Mouse (Mus musculus): ENCODE measurements at regions not wholly inside any gene's neighbourhood (a gene's known extent, or its start where the extent isn't known, plus 50 kb on each side); places are given as distances from the start of the nearest gene placed in this dataset.

GRCm38 (mm10) chr13:26519054-26519453, 250.9 kb downstream of the Hdgfl1 start:
- TF ChIP-seq CTCF (IDR thresholded peaks at IDR 0.05; ENCODE audit: control insufficient read depth, insufficient read depth, insufficient replicate concordance, low read depth, low read length) (no peak), POLR2A (IDR thresholded peaks at IDR 0.05; ENCODE audit: control insufficient read depth, low read depth, low read length) (no peak)
